Mouse (Mus musculus): ENCODE results near the gene 4933427D14Rik. TPM values are rescaled to one million over a fixed set of nuclear protein-coding genes. Genes with fewer than 3 reads are reported as not detected.
"Not testable (repeated sequence)": the region's sequence is repeated elsewhere in the genome, so short reads cannot be mapped to it uniquely, and the experiment has no call there.

4933427D14Rik gene
- polyA plus RNA-seq, 1 experiment from 2014 or later, result 18.4 TPM

DNA sequence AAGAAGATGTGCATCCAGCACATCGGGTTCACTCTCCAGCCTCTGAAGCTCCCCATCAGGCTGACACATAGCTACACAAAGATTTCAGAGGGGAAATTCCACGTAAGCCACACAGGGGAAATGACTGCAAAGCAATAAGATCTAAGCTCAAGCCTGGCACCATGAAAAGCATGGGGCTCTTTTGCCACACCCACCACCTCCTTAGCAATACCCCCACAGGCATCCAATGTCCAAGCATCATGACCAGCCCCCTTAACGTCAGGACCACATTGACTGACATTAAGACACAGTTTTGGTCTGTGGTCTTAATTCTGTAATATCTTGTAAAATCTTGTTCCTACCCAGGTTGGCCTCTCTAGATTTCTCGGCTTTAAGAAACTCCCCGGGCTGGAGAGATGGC is 26.7 kb downstream of the 4933427D14Rik start:
- WGBS, result 86% methylated on average over 5 of the region's 5 CpGs
- Histone ChIP-seq H3K4me3 (ENCODE audit: low read depth, low read length) (no peak overlapping the region), H3K4me1 (ENCODE audit: control insufficient read depth, insufficient read depth, low read length) (no peaks in the 10 kb centered on the region), H3K9me3 (replicated peaks; ENCODE audit: control insufficient read depth, low read length, poor library complexity, severe bottlenecking) (no peaks in the 10 kb centered on the region), H3K9ac (ENCODE audit: low read depth, low read length) (no peak overlapping the region), H3K27me3 (ENCODE audit: control insufficient read depth, insufficient read depth, low read depth, low read length) (no peaks in the 10 kb centered on the region), H3K36me3 (ENCODE audit: control insufficient read depth, insufficient read depth, low read length) (peaks cover 25% of the 10 kb centered on the region), H3K4me2 (ENCODE audit: low read length) (no peak overlapping the region), H3K27ac (ENCODE audit: low read length) (no peak overlapping the region)
- ATAC-seq, result no peak

DNA sequence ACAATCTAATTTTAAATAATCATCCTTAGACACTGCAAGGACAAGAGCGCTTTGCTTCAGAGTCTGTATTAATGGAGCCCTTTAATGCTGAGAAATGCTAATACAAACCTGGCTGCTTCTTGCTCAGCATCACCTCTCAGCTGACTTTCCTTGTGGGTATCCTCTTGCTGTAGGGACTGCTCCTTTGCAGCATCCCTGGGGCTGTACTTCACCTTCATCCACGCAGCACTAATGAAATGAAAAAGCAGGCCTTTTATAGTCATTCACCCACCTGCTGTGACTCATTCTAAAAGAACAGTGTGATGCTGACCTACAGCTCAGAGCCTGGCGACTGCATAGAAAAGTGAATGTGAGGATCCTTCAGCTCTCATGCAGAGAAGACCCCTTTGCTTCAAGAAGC is 30.7 kb downstream of the 4933427D14Rik start:
- no peak for ATAC-seq
- no peak overlapping the region for H3K4me2 ChIP-seq (ENCODE audit: low read length)
- no peak overlapping the region for H3K4me3 ChIP-seq (ENCODE audit: low read depth, low read length)
- no peaks in the 10 kb centered on the region for H3K4me1 ChIP-seq (ENCODE audit: control insufficient read depth, insufficient read depth, low read length)
- H3K27me3 ChIP-seq (ENCODE audit: control insufficient read depth, insufficient read depth, low read depth, low read length), result no peaks in the 10 kb centered on the region
- H3K9me3 ChIP-seq (replicated peaks; ENCODE audit: control insufficient read depth, low read length, poor library complexity, severe bottlenecking), result no peaks in the 10 kb centered on the region
- peaks cover 32% of the 10 kb centered on the region for H3K36me3 ChIP-seq (ENCODE audit: control insufficient read depth, insufficient read depth, low read length)
- H3K27ac ChIP-seq (ENCODE audit: low read length), result no peak overlapping the region
- no peak overlapping the region for H3K9ac ChIP-seq (ENCODE audit: low read depth, low read length)
- 29% methylated on average over 3 of the region's 3 CpGs for WGBS

- no peak overlapping the region for H3K9ac ChIP-seq (ENCODE audit: low read depth, low read length)
- ATAC-seq, result no peak
- H3K4me2 ChIP-seq (ENCODE audit: low read length), result no peak overlapping the region
- no peaks in the 10 kb centered on the region for H3K4me1 ChIP-seq (ENCODE audit: control insufficient read depth, insufficient read depth, low read length)
- H3K27ac ChIP-seq (ENCODE audit: low read length), result no peak overlapping the region
- 77% methylated on average over 5 of the region's 5 CpGs for WGBS
- H3K9me3 ChIP-seq (replicated peaks; ENCODE audit: control insufficient read depth, low read length, poor library complexity, severe bottlenecking), result no peaks in the 10 kb centered on the region
- H3K4me3 ChIP-seq (ENCODE audit: low read depth, low read length), result no peak overlapping the region
- H3K36me3 ChIP-seq (ENCODE audit: control insufficient read depth, insufficient read depth, low read length), result peaks cover 28% of the 10 kb centered on the region
- H3K27me3 ChIP-seq (ENCODE audit: control insufficient read depth, insufficient read depth, low read depth, low read length), result no peaks in the 10 kb centered on the region
Observed at GRCm38 (mm10) chr11:72175966-72176365, 31.3 kb downstream of the 4933427D14Rik start.

- H3K36me3 ChIP-seq (ENCODE audit: control insufficient read depth, insufficient read depth, low read length), result peaks cover 22% of the 10 kb centered on the region
- no peaks in the 10 kb centered on the region for H3K27me3 ChIP-seq (ENCODE audit: control insufficient read depth, insufficient read depth, low read depth, low read length)
- H3K4me3 ChIP-seq (ENCODE audit: low read depth, low read length), result no peak overlapping the region
- H3K9me3 ChIP-seq (replicated peaks; ENCODE audit: control insufficient read depth, low read length, poor library complexity, severe bottlenecking), result no peaks in the 10 kb centered on the region
- 96% methylated on average over 6 of the region's 6 CpGs for WGBS
- no peak for ATAC-seq
- no peak overlapping the region for H3K27ac ChIP-seq (ENCODE audit: low read length)
- H3K4me2 ChIP-seq (ENCODE audit: low read length), result no peak overlapping the region
- no peak overlapping the region for H3K9ac ChIP-seq (ENCODE audit: low read depth, low read length)
- H3K4me1 ChIP-seq (ENCODE audit: control insufficient read depth, insufficient read depth, low read length), result no peaks in the 10 kb centered on the region
Observed at GRCm38 (mm10) chr11:72174721-72175120, 32.5 kb downstream of the 4933427D14Rik start.

DNA sequence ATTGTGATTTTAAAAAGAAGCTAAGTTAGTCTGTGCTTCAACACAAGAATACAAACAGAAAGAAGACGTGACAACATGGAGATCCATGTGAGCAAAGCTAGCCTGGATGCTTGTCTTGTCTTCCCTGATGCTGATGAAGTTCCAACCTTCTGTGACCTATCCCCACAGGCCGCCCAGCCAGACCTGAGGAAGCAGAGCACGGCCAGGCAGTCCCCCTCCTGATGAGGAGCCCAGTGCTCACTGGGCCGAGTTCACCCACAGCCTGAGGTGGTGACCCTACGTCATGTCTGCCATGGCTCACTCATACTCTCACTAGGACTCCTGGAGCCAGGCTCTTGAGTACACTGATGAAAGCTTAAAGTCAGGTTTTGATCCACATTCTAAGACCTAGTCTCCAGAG is 33.8 kb downstream of the 4933427D14Rik start:
- 91% methylated on average over 5 of the region's 5 CpGs for WGBS
- no peak overlapping the region for H3K27ac ChIP-seq (ENCODE audit: low read length)
- no peaks in the 10 kb centered on the region for H3K9me3 ChIP-seq (replicated peaks; ENCODE audit: control insufficient read depth, low read length, poor library complexity, severe bottlenecking)
- no peak overlapping the region for H3K9ac ChIP-seq (ENCODE audit: low read depth, low read length)
- no peak overlapping the region for H3K4me2 ChIP-seq (ENCODE audit: low read length)
- H3K27me3 ChIP-seq (ENCODE audit: control insufficient read depth, insufficient read depth, low read depth, low read length), result no peaks in the 10 kb centered on the region
- no peaks in the 10 kb centered on the region for H3K4me1 ChIP-seq (ENCODE audit: control insufficient read depth, insufficient read depth, low read length)
- H3K36me3 ChIP-seq (ENCODE audit: control insufficient read depth, insufficient read depth, low read length), result peaks cover 25% of the 10 kb centered on the region
- H3K4me3 ChIP-seq (ENCODE audit: low read depth, low read length), result no peak overlapping the region
- no peak for ATAC-seq

DNA sequence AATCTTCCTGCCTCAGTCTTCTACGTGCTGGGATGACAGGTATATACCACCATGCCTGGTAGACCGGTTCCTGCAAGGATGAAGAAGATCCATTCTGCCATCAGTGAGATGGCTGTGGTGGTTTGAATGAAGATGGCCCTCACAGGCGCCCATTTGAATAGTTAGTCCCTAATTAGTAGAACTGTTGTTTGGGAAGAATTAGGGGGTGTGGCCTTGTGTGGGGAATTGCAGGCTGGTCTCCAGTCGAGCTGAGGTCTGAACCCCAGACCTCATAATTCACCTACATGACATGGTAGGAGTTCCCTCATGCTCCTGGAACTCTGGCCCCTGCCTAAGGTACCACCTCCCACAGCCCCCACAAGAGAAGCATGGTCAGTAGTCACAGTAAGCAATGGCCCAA is 35.4 kb downstream of the 4933427D14Rik start:
- H3K36me3 ChIP-seq (ENCODE audit: control insufficient read depth, insufficient read depth, low read length), result peaks cover 20% of the 10 kb centered on the region
- not testable (repeated sequence) for H3K4me3 ChIP-seq (ENCODE audit: low read depth, low read length); H3K4me2 ChIP-seq (ENCODE audit: low read length); ATAC-seq; H3K4me1 ChIP-seq (ENCODE audit: control insufficient read depth, insufficient read depth, low read length); H3K9ac ChIP-seq (ENCODE audit: low read depth, low read length); H3K27ac ChIP-seq (ENCODE audit: low read length); H3K9me3 ChIP-seq (replicated peaks; ENCODE audit: control insufficient read depth, low read length, poor library complexity, severe bottlenecking); H3K27me3 ChIP-seq (ENCODE audit: control insufficient read depth, insufficient read depth, low read depth, low read length)
- 87% methylated on average over 4 of the region's 4 CpGs for WGBS

DNA sequence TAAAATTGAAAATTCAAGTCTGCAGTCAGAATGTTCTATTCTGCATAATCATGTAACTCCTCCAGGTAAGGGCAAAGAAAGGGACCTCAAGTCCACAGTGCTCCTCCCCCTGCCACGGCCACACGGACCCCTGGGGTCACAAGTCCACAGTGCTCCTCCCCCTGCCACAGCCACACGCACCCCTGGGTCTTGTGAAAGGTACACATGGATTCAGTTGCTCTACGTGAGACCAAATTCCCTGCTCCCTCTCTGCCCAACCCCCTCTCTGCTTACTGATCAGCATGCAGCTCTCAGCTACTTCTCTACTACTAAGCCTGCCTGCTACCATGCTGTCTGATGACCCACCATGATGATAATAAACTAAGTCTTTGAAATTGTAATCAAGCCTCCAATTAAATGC is 37.4 kb downstream of the 4933427D14Rik start:
- Histone ChIP-seq H3K27me3 (ENCODE audit: control insufficient read depth, insufficient read depth, low read depth, low read length) (no peaks in the 10 kb centered on the region), H3K9ac (ENCODE audit: low read depth, low read length) (no peak overlapping the region), H3K4me2 (ENCODE audit: low read length) (no peak overlapping the region), H3K27ac (ENCODE audit: low read length) (no peak overlapping the region), H3K4me3 (ENCODE audit: low read depth, low read length) (no peak overlapping the region), H3K9me3 (replicated peaks; ENCODE audit: control insufficient read depth, low read length, poor library complexity, severe bottlenecking) (no peaks in the 10 kb centered on the region), H3K36me3 (ENCODE audit: control insufficient read depth, insufficient read depth, low read length) (peaks cover 33% of the 10 kb centered on the region), H3K4me1 (ENCODE audit: control insufficient read depth, insufficient read depth, low read length) (no peaks in the 10 kb centered on the region)
- WGBS, result 87% methylated on average over 4 of the region's 4 CpGs
- ATAC-seq, result no peak

- Histone ChIP-seq H3K36me3 (ENCODE audit: control insufficient read depth, insufficient read depth, low read length) (peaks cover 35% of the 10 kb centered on the region), H3K4me3 (ENCODE audit: low read depth, low read length) (no peak overlapping the region), H3K9me3 (replicated peaks; ENCODE audit: control insufficient read depth, low read length, poor library complexity, severe bottlenecking) (no peaks in the 10 kb centered on the region), H3K9ac (ENCODE audit: low read depth, low read length) (no peak overlapping the region), H3K27ac (ENCODE audit: low read length) (no peak overlapping the region), H3K4me2 (ENCODE audit: low read length) (no peak overlapping the region), H3K4me1 (ENCODE audit: control insufficient read depth, insufficient read depth, low read length) (no peaks in the 10 kb centered on the region), H3K27me3 (ENCODE audit: control insufficient read depth, insufficient read depth, low read depth, low read length) (no peaks in the 10 kb centered on the region)
- WGBS, result 94% methylated on average over 2 of the region's 2 CpGs
- no peak for ATAC-seq
Observed at GRCm38 (mm10) chr11:72163198-72163597, 44.1 kb downstream of the 4933427D14Rik start.

- ATAC-seq, result no peak
- no peak overlapping the region for H3K9ac ChIP-seq (ENCODE audit: low read depth, low read length)
- H3K9me3 ChIP-seq (replicated peaks; ENCODE audit: control insufficient read depth, low read length, poor library complexity, severe bottlenecking), result no peaks in the 10 kb centered on the region
- H3K27ac ChIP-seq (ENCODE audit: low read length), result no peak overlapping the region
- no peak overlapping the region for H3K4me2 ChIP-seq (ENCODE audit: low read length)
- 64% methylated on average over 2 of the region's 2 CpGs for WGBS
- H3K36me3 ChIP-seq (ENCODE audit: control insufficient read depth, insufficient read depth, low read length), result peaks cover 23% of the 10 kb centered on the region
- no peaks in the 10 kb centered on the region for H3K27me3 ChIP-seq (ENCODE audit: control insufficient read depth, insufficient read depth, low read depth, low read length)
- no peak overlapping the region for H3K4me3 ChIP-seq (ENCODE audit: low read depth, low read length)
- H3K4me1 ChIP-seq (ENCODE audit: control insufficient read depth, insufficient read depth, low read length), result peaks cover 13% of the 10 kb centered on the region
Observed at GRCm38 (mm10) chr11:72156624-72157023, 50.6 kb downstream of the 4933427D14Rik start.
